Mouse (Mus musculus) left cerebral cortex, postnatal 4 days (tissue): ENCODE measurements at regions not wholly inside any gene's neighbourhood (a gene's known extent, or its start where the extent isn't known, plus 50 kb on each side); places are given as distances from the start of the nearest gene placed in this dataset.
A peak's percentile ranks its signal among the peaks of the same experiment; 100 is the strongest.

Experiments used
- DNase-seq: peaks from one replicate; pipeline ENCODE4 v3.0.0-alpha.2; 2022
- intact Hi-C: fragments of 180-260 bp; cut with DNase I; formaldehyde crosslinking; loops from one replicate; pipeline ENCODE4 v1.15.1; 2025

DNA sequence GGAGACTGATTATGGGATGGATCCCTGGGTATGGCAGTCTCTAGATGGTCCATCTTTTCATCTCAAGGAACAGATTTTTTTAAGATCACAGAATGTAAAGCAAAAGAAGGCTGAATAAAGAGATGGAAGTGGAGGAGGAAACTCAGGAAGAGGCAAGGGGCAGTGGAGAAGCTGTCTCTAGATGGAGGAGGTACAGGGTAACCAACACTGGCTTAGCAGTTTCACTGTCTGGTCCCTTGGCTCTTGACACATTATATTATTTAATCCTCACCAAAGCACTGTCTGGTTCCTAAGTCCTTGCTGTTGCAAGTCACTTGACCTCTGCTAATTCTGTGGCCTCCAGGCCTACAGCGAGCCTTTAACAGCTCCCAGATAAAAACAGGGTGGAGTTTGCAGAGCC, 154.6 kb upstream of the Marcks start:
- intact Hi-C loops: no loop called here
- no peak for DNase-seq

GRCm38 (mm10) chr10:37291639-37292495, 153.1 kb upstream of the Marcks start:
- intact Hi-C loops: no loop called here
- no peak for DNase-seq

GRCm38 (mm10) chr10:37289964-37290704, 151.4 kb upstream of the Marcks start:
- no peak for DNase-seq
- intact Hi-C loops: no loop called here

- intact Hi-C loops: no loop called here
- DNase-seq: no peak
Observed at GRCm38 (mm10) chr10:37286305-37286704, 147.6 kb upstream of the Marcks start.

DNA sequence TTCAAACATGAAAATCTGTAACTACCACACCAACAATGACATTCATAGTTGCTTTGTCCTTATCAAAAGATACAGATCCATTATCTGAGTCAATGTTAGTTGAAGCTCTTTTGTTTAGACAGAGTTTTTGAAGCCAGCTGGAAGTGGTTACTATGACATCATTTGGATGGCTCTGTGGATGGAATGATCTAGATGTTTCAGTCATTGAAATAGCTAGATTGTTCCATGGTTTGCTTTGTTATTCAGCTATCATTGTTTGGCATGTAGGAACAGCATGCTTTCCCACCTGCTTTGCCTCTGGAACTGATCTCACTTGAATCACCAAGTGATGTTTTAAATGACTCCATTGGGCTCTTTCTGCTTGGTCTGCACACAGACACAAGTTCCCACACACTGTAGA, 144.2 kb upstream of the Marcks start:
- intact Hi-C loops: no loop called here

DNA sequence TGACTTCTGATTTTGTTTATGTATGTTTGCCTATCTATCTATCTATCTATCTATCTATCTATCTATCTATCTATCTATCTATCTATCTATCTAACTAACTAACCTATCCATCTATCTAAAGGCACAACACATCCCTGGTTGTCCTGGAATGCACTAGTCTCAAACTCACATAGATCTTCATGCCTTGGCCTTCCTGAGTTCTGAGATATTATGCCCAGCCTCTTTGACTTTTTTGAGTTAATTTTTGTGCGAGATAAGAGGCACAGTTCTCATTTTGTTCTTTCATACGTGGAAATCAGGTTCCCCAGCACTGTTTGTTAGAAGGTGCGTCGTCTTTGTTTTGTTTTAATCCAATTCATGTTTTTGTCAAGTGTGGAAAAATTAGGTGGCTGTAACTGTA, 142.1 kb upstream of the Marcks start:
- intact Hi-C loops: no loop called here
- DNase-seq: no peak

More for the DNA sequence above, 144.2 kb upstream of the Marcks start:
- DNase-seq: no peak

DNA sequence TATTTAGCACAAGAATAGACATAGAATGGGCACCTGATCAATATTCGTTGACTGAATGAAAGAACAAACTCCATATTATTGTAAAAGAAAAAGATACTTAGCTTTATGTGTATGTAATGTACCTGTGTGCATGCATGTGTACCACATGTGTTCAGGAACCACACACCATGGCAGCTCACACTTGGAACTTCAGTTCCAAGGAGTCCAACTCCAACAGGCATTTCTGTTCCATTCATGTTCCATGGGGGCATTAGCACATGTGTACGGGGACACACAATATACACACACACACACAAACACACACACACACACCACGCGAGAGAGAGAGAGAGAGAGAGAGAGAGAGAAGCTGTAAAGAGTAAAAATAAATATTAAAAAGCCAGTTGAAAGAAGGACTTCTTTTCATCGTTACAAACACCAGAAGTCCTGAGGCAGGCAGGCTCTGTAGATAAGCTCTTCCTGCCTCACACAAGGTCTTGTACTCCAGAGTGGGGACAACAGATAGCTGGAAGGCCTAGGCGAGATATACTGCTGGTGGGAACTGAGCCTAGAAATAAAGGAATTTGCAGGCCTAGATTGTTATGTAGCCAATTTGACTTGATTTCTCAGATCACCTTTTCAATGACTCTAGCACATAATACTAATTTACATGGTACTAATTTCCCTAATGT, 141.6 kb upstream of the Marcks start:
- DNase-seq: no peak
- intact Hi-C loops: no loop called here

DNA sequence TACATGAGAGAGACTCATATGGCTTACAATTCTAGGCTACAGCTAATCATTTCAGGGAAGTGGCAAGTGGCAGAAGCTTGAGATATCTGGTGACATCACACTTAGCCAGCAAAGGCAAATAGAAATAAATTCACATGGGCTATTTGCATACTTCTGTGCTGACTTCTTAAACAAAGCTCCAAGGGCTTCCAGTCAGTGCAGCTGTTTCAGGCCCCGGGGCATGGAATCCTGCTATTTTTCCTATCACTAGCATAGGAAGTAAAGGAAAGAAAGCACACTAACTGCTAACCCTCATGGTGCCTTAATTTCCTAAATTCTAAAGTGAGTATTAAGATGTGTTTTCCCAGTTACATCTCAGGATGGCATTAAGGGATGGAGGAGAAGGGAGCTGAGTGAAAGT, 140.6 kb upstream of the Marcks start:
- DNase-seq: no peak
- intact Hi-C loops: no loop called here

DNA sequence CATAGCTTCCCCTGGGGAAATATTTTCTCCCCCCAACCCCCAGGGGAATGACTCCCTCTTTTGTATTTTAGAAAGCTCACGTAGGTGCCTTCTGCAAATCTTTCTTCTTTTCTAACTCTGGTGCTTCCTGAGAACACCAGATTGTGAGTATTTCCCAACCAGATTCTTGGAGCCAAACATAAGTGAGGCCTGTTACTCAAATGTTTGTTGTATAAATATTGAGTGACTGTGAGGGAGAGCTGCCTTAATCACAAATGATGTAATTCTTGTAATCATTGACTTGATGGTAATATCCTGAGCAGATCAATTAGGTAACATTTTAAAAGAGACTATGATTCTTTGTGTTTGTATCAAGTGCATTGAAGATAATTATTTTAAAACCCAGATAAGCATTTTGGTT, 137.1 kb upstream of the Marcks start:
- no peak for DNase-seq
- intact Hi-C loops: no loop called here

DNA sequence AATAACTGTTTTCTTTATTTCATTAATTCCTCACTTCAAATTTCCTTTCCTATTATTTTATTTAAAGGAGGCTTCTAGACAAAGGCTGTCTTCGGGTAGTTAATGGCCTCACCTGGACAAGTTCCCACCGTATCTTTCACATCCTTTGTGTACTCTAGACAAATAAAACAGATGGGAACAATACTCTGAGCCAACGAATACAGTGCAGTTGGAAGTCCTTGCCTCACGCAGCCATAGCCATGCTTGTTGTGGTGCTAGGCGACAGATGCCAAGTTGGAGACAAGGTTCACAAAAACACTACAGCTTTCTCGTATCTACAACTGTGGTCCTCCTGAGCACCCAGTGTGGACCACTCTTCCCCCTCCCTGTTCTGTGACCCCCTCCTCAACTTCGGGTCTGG, 136.6 kb upstream of the Marcks start:
- intact Hi-C loops: no loop called here
- peak; percentile 4 for DNase-seq

GRCm38 (mm10) chr10:37271967-37272366, 133.2 kb upstream of the Marcks start:
- DNase-seq: no peak
- intact Hi-C loops: no loop called here

DNA sequence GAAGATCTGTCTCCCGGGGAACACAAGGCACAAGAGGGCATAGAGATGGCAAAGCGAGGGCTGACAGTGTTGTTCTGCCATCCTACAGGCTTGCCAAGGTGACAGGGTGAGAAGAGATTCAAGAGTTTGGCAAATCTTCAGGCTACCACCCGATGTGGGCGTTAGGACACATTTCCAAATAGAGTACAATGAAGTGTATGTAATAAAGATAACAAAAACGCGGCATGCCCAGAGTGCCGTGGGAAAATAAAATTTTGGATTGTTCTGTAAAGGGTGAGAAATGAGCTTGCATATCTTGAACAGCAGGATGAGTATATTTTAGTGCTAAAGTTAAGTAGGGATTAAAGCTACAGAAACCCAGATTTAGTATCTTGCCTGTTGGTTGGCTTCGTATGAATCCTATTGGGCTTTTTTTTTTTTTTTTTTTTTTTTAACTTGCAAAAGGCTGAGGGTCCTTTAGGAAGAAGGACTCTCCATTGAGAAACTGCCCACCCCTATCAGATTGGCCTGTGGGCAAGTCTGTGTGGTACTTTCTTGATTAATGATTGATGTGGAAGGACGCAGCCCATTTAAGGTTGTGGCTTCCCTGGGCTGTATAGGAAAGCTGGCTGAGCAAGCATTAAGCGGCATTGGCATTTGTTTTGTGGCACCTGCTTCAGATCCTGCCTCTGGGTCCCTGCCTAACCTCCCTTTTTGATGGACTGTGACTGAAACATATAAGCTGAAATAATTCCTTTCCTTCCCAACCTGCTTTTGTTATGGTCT, 131.7 kb upstream of the Marcks start:
- DNase-seq: peak; percentile 5
- intact Hi-C loops: no loop called here

- intact Hi-C loops: no loop called here
Observed at GRCm38 (mm10) chr10:37266909-37267308, 128.2 kb upstream of the Marcks start.

GRCm38 (mm10) chr10:37260791-37261488, 122.2 kb upstream of the Marcks start:
- no peak for DNase-seq
- intact Hi-C loops: no loop called here

More at GRCm38 (mm10) chr10:37266909-37267308, 128.2 kb upstream of the Marcks start:
- DNase-seq: no peak

- intact Hi-C loops: no loop called here
- DNase-seq: no peak
Observed at GRCm38 (mm10) chr10:37259186-37259585, 120.5 kb upstream of the Marcks start.

DNA sequence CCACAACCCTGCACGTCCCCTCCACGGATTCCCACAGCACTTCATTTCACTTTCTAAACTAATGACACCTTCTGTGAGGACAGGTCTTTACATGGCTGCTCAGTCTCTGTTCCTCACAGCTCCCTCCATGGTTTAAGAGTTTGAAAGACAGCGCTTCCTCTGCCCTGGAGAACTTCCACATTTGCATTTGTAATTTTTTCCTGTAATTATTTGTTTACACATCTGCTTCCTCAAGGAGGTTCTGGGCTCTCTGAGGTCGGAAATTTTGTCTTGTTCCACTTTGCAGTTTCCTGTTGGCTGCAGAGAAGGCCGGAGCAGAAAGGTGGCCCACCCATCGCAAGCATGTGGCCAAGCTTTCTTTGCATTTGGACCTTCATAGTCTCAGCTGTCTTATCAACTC, 118.8 kb upstream of the Marcks start:
- intact Hi-C loops: no loop called here

GRCm38 (mm10) chr10:37250934-37251521, 112.3 kb upstream of the Marcks start:
- DNase-seq: no peak
- intact Hi-C loops: no loop called here

More for the DNA sequence above, 118.8 kb upstream of the Marcks start:
- DNase-seq: no peak

DNA sequence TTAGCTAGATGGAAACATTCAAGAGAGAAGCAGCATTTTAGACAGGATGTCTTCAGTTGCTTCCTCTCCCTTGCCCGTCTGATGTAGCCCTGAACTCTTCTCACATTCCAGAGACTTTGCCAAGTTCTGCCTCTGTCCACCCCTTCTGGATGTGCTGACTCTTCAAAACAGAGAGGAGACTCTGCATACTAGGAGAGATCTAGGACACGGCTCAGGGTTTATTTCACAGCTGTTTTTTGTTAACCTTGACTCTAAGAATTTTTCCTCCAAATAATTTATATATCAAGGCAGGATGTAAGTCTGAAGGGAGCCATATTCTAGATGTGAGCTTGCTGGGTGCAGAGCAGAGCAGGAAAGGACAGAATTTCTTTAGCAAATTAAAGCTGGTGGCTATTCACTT, 111.4 kb upstream of the Marcks start:
- DNase-seq: no peak
- intact Hi-C loops: no loop called here

- intact Hi-C loops: no loop called here
- DNase-seq: no peak
Observed at GRCm38 (mm10) chr10:37249511-37249910, 110.8 kb upstream of the Marcks start.

DNA sequence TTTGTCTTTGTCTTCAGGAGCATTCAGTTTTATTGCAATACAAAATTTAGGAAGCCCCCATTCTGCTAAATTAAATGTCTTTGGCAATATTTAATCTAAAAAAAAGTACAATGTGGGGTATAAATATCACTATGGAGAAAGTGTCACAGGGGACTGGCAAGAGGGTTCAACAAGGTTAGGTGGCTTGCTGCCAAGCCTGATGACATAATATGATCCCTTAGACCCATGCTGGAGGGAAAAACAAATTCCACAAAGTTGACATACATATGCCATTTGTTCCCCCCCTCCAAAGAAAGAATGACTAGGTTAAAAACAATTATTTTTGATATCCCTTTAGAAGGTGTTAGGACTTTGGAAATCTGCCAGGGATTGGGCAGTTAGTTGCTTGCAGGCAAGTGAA, 108.4 kb upstream of the Marcks start:
- DNase-seq: no peak
- intact Hi-C loops: no loop called here
